Mouse (Mus musculus) E14TG2a.4 (cell line): ENCODE results near the gene Hs2st1.

Experiments used
- CTCF ChIP-seq: conservative IDR thresholded peaks from 2 replicates; pipeline ENCODE4 v1.5.1; 2014; ENCODE audit warnings: low read length
- NANOG ChIP-seq: IDR thresholded peaks from 2 replicates; pipeline ENCODE4 v1.6.1; 2014; ENCODE audit warnings: borderline replicate concordance, low read length, mixed read lengths
- POU5F1 ChIP-seq: IDR thresholded peaks from 2 replicates; pipeline ENCODE4 v1.6.1; 2014; ENCODE audit warnings: low read length, borderline replicate concordance

- no peak for TF ChIP-seq CTCF
- TF ChIP-seq POU5F1, result no peak
- TF ChIP-seq NANOG, result no peak
Observed at GRCm38 (mm10) chr3:144545832-144546231, 24.1 kb downstream of the Hs2st1 start.
